Mouse (Mus musculus) lung, postnatal 0 days (tissue): ENCODE data around the gene Cadm2.

Experiments used
- CTCF ChIP-seq: IDR thresholded peaks from 2 replicates; pipeline ENCODE4 v1.5.1; 2016; ENCODE audit warnings: antibody characterized with exemption, mild to moderate bottlenecking
- EP300 ChIP-seq: IDR thresholded peaks from 2 replicates; pipeline ENCODE4 v1.6.1; 2016; ENCODE audit warnings: antibody characterized with exemption, mild to moderate bottlenecking, control low read depth

GRCm38 (mm10) chr16:66647798-66648197 is 972.9 kb downstream of the Cadm2 start:
- TF ChIP-seq CTCF, result no peak
- TF ChIP-seq EP300, result no peak
